Mouse (Mus musculus) CH12.LX (cell line): Measurements from ENCODE around the gene Flt3l. TPM values are rescaled to one million over a fixed set of nuclear protein-coding genes. Genes with fewer than 3 reads are reported as not detected.

Experiments
- DNase-seq: peaks from one replicate; pipeline ENCODE4 v3.0.0-alpha.2; 2013; ENCODE audit errors: extremely low read depth
- H3K27ac ChIP-seq: 2 replicates; pipeline ENCODE4 v1.5.1; 2012; ENCODE audit warnings: low read depth, mild to moderate bottlenecking, control low read depth, moderate library complexity; ENCODE audit not compliant: insufficient read depth
- H3K27me3 ChIP-seq: replicated peaks from 2 replicates; pipeline ENCODE3; 2012; ENCODE audit warnings: inconsistent platforms
- H3K36me3 ChIP-seq, 2 experiments: replicated peaks in 1 of 2; 2 replicates each; pipeline versions ENCODE3 to v1.6.1; 2012; ENCODE audit warnings: inconsistent platforms in 1 of 2, low read length in 1 of 2, mild to moderate bottlenecking in 1 of 2, mixed read lengths in 1 of 2, moderate library complexity in 1 of 2; ENCODE audit not compliant: control insufficient read depth in 1 of 2, insufficient read depth in 1 of 2
- H3K4me1 ChIP-seq, 2 experiments: 2 replicates each; pipeline ENCODE4 v1.6.1; 2012; ENCODE audit warnings: inconsistent platforms in 1 of 2, moderate library complexity in 1 of 2; ENCODE audit not compliant: insufficient read depth in 2 of 2, control insufficient read depth in 1 of 2
- H3K4me2 ChIP-seq: 2 replicates; pipeline ENCODE4 v1.6.1; 2012; ENCODE audit warnings: low read depth, mild to moderate bottlenecking, control low read depth; ENCODE audit not compliant: poor library complexity, insufficient read depth, severe bottlenecking
- H3K4me3 ChIP-seq, 3 experiments: fragments of 150-350 bp in 1 of 3; sonication (generic) in 1 of 3; replicated peaks in 1 of 3; 2 replicates each; pipeline versions ENCODE3 to v1.5.1; 2011 to 2012; ENCODE audit warnings: low read depth in 2 of 3, low read length in 2 of 3, mild to moderate bottlenecking in 2 of 3, moderate library complexity in 2 of 3, control low read depth in 1 of 3, improper control_type of control experiment in 1 of 3, inconsistent platforms in 1 of 3, mixed read lengths in 1 of 3; ENCODE audit not compliant: poor library complexity in 1 of 3
- H3K79me2 ChIP-seq: replicated peaks from 2 replicates; pipeline ENCODE4 v1.6.1; 2012; ENCODE audit warnings: mild to moderate bottlenecking, moderate library complexity; ENCODE audit not compliant: control insufficient read depth, poor library complexity, insufficient read depth, severe bottlenecking; ENCODE audit errors: extremely low read depth
- H3K9ac ChIP-seq: 2 replicates; pipeline ENCODE4 v1.6.1; 2012; ENCODE audit warnings: low read depth, mild to moderate bottlenecking, control low read depth, moderate library complexity; ENCODE audit not compliant: insufficient read depth
- H3K9me3 ChIP-seq: replicated peaks from 2 replicates; pipeline ENCODE3; 2012; ENCODE audit warnings: low read length, inconsistent platforms, mixed read lengths
- BHLHE40 ChIP-seq: IDR thresholded peaks from 2 replicates; pipeline ENCODE4 v1.6.1; 2011; ENCODE audit warnings: mild to moderate bottlenecking, low read depth, low read length, improper control_type of control experiment
- CHD2 ChIP-seq: IDR thresholded peaks from 2 replicates; pipeline ENCODE4 v1.6.1; 2011; ENCODE audit warnings: low read length, improper control_type of control experiment
- ELF1 ChIP-seq: IDR thresholded peaks from 2 replicates; pipeline ENCODE4 v1.6.1; 2014; ENCODE audit warnings: low read depth, mild to moderate bottlenecking, inconsistent platforms, low read length, improper control_type of control experiment
- GABPA ChIP-seq: IDR thresholded peaks from 2 replicates; pipeline ENCODE4 v1.6.1; 2012; ENCODE audit warnings: low read depth, low read length, improper control_type of control experiment, inconsistent platforms; ENCODE audit not compliant: insufficient replicate concordance
- IRF4 ChIP-seq: IDR thresholded peaks from 2 replicates; pipeline ENCODE4 v1.6.1; 2014; ENCODE audit warnings: low read depth, mild to moderate bottlenecking, inconsistent platforms, low read length, improper control_type of control experiment
- JUND ChIP-seq: conservative IDR thresholded peaks from 2 replicates; pipeline ENCODE4 v1.6.1; 2011; ENCODE audit warnings: low read depth, low read length, improper control_type of control experiment
- MAFK ChIP-seq: IDR thresholded peaks from 2 replicates; pipeline ENCODE4 v1.6.1; 2011; ENCODE audit warnings: low read length, improper control_type of control experiment; ENCODE audit not compliant: insufficient replicate concordance
- MAX ChIP-seq: IDR thresholded peaks from 2 replicates; pipeline ENCODE4 v1.6.1; 2011; ENCODE audit warnings: low read length, improper control_type of control experiment
- MAZ ChIP-seq: IDR thresholded peaks from 2 replicates; pipeline ENCODE4 v1.6.1; 2012; ENCODE audit warnings: low read depth, mild to moderate bottlenecking, inconsistent platforms, low read length, improper control_type of control experiment, moderate library complexity
- NELFE ChIP-seq: IDR thresholded peaks from 2 replicates; pipeline ENCODE4 v1.6.1; 2011; ENCODE audit warnings: low read depth, low read length, improper control_type of control experiment
- NRF1 ChIP-seq: IDR thresholded peaks from 2 replicates; pipeline ENCODE4 v1.6.1; 2014; ENCODE audit warnings: low read depth, mild to moderate bottlenecking, inconsistent platforms, low read length, improper control_type of control experiment, moderate library complexity
- PAX5 ChIP-seq: IDR thresholded peaks from 2 replicates; pipeline ENCODE4 v1.6.1; 2012; ENCODE audit warnings: low read length, inconsistent platforms, mixed read lengths
- POLR2A ChIP-seq: IDR thresholded peaks from 2 replicates; pipeline ENCODE4 v1.6.1; 2011; ENCODE audit warnings: low read depth, mild to moderate bottlenecking, improper control_type of control experiment, low read length
- RAD21 ChIP-seq: IDR thresholded peaks from 2 replicates; pipeline ENCODE4 v1.6.1; 2011; ENCODE audit warnings: low read depth, mild to moderate bottlenecking, low read length, improper control_type of control experiment, moderate library complexity
- SMC3 ChIP-seq: IDR thresholded peaks from 2 replicates; pipeline ENCODE4 v1.6.1; 2011; ENCODE audit warnings: low read depth, low read length, improper control_type of control experiment
- TBP ChIP-seq: conservative IDR thresholded peaks from 2 replicates; pipeline ENCODE4 v1.6.1; 2011; ENCODE audit warnings: low read depth, low read length, improper control_type of control experiment
- TCF12 ChIP-seq: IDR thresholded peaks from 2 replicates; pipeline ENCODE4 v1.6.1; 2014; ENCODE audit warnings: low read depth, mild to moderate bottlenecking, inconsistent platforms, low read length, improper control_type of control experiment
- USF1 ChIP-seq: IDR thresholded peaks from 2 replicates; pipeline ENCODE4 v1.6.1; 2014; ENCODE audit warnings: low read depth, mild to moderate bottlenecking, inconsistent platforms, low read length, improper control_type of control experiment
- ZC3H11A ChIP-seq: IDR thresholded peaks from 2 replicates; pipeline ENCODE4 v1.6.1; 2012; ENCODE audit warnings: low read depth, mild to moderate bottlenecking, inconsistent platforms, low read length, improper control_type of control experiment
- dilution Hi-C: fragments of 300-500 bp; cut with MboI; formaldehyde crosslinking; loops from 2 replicates; pipeline ENCODE4 v1.14.3; 2020; ENCODE audit warnings: low sequenced_read_pairs; ENCODE audit not compliant: extremely low pct_unique_long_range_greater_than_20kb, extremely low pct_ligation_motif_present
- in situ Hi-C: fragments of 300-500 bp; cut with MboI; formaldehyde crosslinking; loops from 3 replicates; pipeline ENCODE4 v1.14.3; 2019; ENCODE audit warnings: low sequenced_read_pairs, low pct_ligation_motif_present, low pct_unique_long_range_greater_than_20kb, mixed read lengths
- polyA plus RNA-seq: library from polyadenylated mRNA; unstranded; fragments of >175 nt; gene quantifications from 2 replicates; pipeline ENCODE4 v1.2.1, GENCODE M21; 2012; ENCODE audit warnings: low read depth; ENCODE audit not compliant: insufficient read length
- total RNA-seq, 2 experiments: library from RNA; depleted of rRNA; stranded (reverse); fragments of 300-350 nt in 1 of 2; fragments of >200 nt in 1 of 2; gene quantifications; 2 replicates each; pipeline ENCODE4 v1.2.3; 2012 to 2014

Gene Flt3l
- total and polyA plus RNA-seq, 3 experiments, result 4.6 to 14.9 (median 4.9) TPM

GRCm38 (mm10) chr7:45168656-45169055, 32.4 kb upstream of the Flt3l start:
- in situ Hi-C loops, result loop anchor here (10.0 kb wide), 1 partner anchor 136 kb away; no protein-coding TSS in a partner anchor
- Histone ChIP-seq H3K9me3 (peaks cover 36% of the 10 kb centered on the region), H3K27ac (no peak overlapping the region), H3K4me3 (no peak overlapping the region), H3K27me3 (peaks cover 61% of the 10 kb centered on the region), H3K4me2 (no peak overlapping the region), H3K9ac (no peak overlapping the region), H3K79me2 (no peaks in the 10 kb centered on the region), H3K4me1 (no peaks in the 10 kb centered on the region), H3K36me3 (no peaks in the 10 kb centered on the region)
- no peak for DNase-seq
- TF ChIP-seq NELFE (no peak), MAX (no peak), BHLHE40 (no peak), GABPA (no peak), NRF1 (no peak), ELF1 (no peak), RAD21 (no peak), POLR2A (no peak), PAX5 (no peak), MAFK (no peak), MAZ (no peak), TCF12 (no peak), IRF4 (no peak), TBP (no peak), SMC3 (no peak), JUND (no peak)
- dilution Hi-C loops, result no loop called here

- no peaks in the 10 kb centered on the region for H3K4me1 ChIP-seq
- dilution Hi-C loops (no loop called here), in situ Hi-C loops (loop anchor here (10.0 kb wide), 1 partner anchor 137 kb away; no protein-coding TSS in a partner anchor)
- no peak for DNase-seq
- no peaks in the 10 kb centered on the region for H3K36me3 ChIP-seq
- no peak overlapping the region for H3K4me3 ChIP-seq
- TF ChIP-seq MAZ (no peak), ZC3H11A (no peak), NRF1 (no peak), NELFE (no peak), USF1 (no peak), IRF4 (no peak), ELF1 (no peak), CHD2 (no peak)
- no peak overlapping the region for H3K4me2 ChIP-seq
- peaks cover 66% of the 10 kb centered on the region for H3K27me3 ChIP-seq
- H3K79me2 ChIP-seq, result no peaks in the 10 kb centered on the region
- no peak overlapping the region for H3K9ac ChIP-seq
- H3K27ac ChIP-seq, result no peak overlapping the region
- H3K9me3 ChIP-seq, result peaks cover 35% of the 10 kb centered on the region
Observed at GRCm38 (mm10) chr7:45167761-45168445, 31.7 kb upstream of the Flt3l start.
